Mouse (Mus musculus): ENCODE results near the gene Phtf2. TPM values are rescaled to one million over a fixed set of nuclear protein-coding genes. Genes with fewer than 3 reads are reported as not detected.
"Not testable (repeated sequence)": the region's sequence is repeated elsewhere in the genome, so short reads cannot be mapped to it uniquely, and the experiment has no call there.

Gene Phtf2
- polyA plus RNA-seq, 1 experiment, result 2.7 TPM

DNA sequence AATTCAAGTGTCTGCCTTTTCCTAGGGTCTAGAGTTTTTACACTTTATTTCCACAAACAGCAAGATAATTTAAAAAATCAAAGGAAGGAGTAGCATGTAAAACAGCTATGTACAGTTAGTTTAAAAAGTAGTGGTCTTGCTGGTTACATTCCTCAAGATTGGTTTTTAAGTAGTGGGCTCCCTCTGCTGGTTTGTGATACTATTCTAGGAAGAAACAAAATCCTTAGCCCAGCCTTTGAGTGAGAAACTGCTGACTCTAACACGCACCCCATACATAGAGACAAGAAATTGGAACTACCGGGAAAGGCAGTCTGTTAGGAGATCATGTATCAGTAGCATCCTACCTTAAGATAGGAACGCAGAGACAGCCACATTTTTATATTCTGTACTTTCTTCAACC lies 108.6 kb downstream of the Phtf2 start:
- Histone ChIP-seq H3K27ac (ENCODE audit: control insufficient read depth, insufficient read depth, low read depth, low read length) (no peak overlapping the region), H3K4me1 (ENCODE audit: control insufficient read depth, insufficient read depth, low read length) (no peaks in the 10 kb centered on the region), H3K36me3 (ENCODE audit: control insufficient read depth, insufficient read depth, low read length) (no peaks in the 10 kb centered on the region; the same call in 1 of the 2 replicates), H3K27me3 (ENCODE audit: control insufficient read depth, insufficient read depth, low read length) (no peaks in the 10 kb centered on the region), H3K4me3 (ENCODE audit: control insufficient read depth, low read depth, low read length) (no peak overlapping the region)
- TF ChIP-seq POLR2A (IDR thresholded peaks at IDR 0.05; ENCODE audit: control insufficient read depth, low read depth, low read length) (no peak), CTCF (IDR thresholded peaks at IDR 0.05; ENCODE audit: control insufficient read depth, insufficient read depth, insufficient replicate concordance, low read depth, low read length) (no peak)

DNA sequence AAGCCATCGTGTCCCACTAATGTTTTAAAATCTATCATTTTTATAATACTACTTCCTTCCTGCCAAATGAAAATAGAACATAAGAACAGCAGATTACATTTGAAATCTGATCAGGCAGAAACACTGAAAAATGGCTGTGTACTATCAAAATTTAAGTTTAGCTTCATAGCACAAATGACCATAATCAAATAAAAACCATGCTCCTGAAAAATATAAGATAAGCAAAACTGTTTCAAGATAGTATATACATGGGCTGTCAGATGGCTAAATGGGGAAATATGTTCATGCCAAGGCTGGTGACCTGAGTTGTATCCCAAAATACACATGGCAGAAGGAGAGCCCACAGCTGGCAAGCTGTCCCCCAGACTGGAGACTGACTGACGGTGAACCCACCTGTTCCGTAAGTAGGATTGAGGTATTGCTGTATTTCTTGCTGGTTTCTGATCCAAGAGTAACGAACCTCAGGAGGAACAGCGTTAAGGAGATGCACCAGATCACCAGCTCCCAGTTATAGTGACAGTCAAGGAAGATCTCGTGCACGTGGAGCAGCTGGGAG lies 116.5 kb downstream of the Phtf2 start:
- Histone ChIP-seq H3K27ac (ENCODE audit: control insufficient read depth, insufficient read depth, low read depth, low read length) (no peak overlapping the region), H3K27me3 (ENCODE audit: control insufficient read depth, insufficient read depth, low read length) (no peaks in the 10 kb centered on the region), H3K4me3 (ENCODE audit: control insufficient read depth, low read depth, low read length) (no peak overlapping the region), H3K36me3 (ENCODE audit: control insufficient read depth, insufficient read depth, low read length) (no peaks in the 10 kb centered on the region), H3K4me1 (ENCODE audit: control insufficient read depth, insufficient read depth, low read length) (no peaks in the 10 kb centered on the region)
- no peak for TF ChIP-seq CTCF (IDR thresholded peaks at IDR 0.05; ENCODE audit: control insufficient read depth, insufficient read depth, insufficient replicate concordance, low read depth, low read length)
- TF ChIP-seq POLR2A (IDR thresholded peaks at IDR 0.05; ENCODE audit: control insufficient read depth, low read depth, low read length), result no peak

DNA sequence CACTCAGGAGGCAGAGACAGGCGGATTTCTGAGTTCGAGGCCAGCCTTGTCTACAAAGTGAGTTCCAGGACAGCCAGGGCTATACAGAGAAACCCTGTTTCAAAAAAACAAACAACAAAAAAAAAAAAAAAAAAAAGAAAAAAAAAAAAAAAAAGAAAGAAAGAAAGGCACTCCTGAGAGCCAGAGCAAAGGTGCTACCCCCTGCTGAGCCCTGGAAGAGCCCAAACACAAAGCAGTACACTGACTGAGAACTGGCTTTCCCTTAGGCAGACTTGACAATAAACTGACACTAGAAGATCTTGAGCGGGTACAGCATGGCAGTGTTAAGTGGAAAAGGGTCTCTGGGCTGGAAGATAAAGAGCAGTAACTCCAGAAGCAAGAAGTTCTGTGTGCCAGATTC lies 119.5 kb downstream of the Phtf2 start:
- not testable (repeated sequence) for H3K4me3 ChIP-seq (ENCODE audit: control insufficient read depth, low read depth, low read length); H3K27ac ChIP-seq (ENCODE audit: control insufficient read depth, insufficient read depth, low read depth, low read length); H3K4me1 ChIP-seq (ENCODE audit: control insufficient read depth, insufficient read depth, low read length); H3K36me3 ChIP-seq (ENCODE audit: control insufficient read depth, insufficient read depth, low read length); H3K27me3 ChIP-seq (ENCODE audit: control insufficient read depth, insufficient read depth, low read length)

DNA sequence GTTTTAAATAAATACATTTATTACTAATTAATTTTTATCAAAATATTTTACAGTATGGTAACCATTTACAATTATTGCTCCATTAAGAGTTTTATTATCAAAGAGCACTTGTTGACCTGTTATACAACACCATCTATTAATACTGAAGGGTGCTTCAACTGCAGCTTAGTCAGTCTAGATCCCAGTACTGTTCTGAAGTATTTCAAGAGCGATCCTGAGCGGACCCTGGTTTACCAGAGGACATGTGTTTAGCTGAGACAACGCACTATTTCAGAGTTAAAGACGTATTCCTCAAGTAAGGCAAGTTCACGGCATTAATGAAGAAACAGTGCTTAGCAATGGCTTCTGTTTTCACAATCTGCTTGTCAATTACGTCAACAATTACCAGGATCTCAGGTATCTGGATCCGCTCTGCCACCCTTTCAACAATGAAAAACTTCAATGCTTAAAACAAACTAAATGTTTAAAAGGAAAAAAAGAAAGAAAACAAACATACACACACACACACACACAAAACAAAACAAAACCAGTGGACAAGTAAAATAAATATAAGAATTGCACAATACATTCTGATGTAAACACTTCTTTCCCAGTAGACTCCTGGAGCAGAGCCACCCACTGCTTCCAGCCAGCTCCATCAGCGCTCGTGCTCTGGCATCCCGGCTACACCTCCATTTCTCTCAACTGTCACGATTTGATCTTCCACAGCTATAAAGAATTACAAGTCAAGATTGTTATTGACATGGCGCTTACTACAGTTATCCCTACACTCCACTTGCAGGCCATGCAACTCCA lies 121.4 kb downstream of the Phtf2 start:
- TF ChIP-seq CTCF (IDR thresholded peaks at IDR 0.05; ENCODE audit: control insufficient read depth, insufficient read depth, insufficient replicate concordance, low read depth, low read length) (no peak), POLR2A (IDR thresholded peaks at IDR 0.05; ENCODE audit: control insufficient read depth, low read depth, low read length) (no peak)
- no peaks in the 10 kb centered on the region for H3K36me3 ChIP-seq (ENCODE audit: control insufficient read depth, insufficient read depth, low read length)

DNA sequence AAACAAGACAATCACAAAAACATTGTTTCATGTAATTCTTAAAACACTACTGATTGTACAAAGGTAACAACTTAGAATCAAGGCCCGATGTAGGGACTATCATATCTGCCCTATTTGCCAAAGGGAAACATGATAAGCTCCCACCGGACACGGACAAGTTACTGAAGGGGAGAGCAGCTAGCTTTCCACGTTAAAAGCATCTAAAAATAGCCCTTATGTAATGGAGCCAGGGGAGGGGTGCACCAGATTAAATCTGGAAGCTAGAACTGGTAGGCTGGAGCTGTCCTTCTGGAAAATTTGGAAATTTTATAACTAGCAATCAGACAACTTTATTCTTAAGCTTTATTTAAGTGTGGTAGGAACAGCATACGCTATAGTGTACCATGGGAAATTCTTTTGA lies 122.2 kb downstream of the Phtf2 start:
- H3K27me3 ChIP-seq (ENCODE audit: control insufficient read depth, insufficient read depth, low read length), result no peaks in the 10 kb centered on the region
- no peak overlapping the region for H3K27ac ChIP-seq (ENCODE audit: control insufficient read depth, insufficient read depth, low read depth, low read length)
- no peaks in the 10 kb centered on the region for H3K36me3 ChIP-seq (ENCODE audit: control insufficient read depth, insufficient read depth, low read length)
- no peak for TF ChIP-seq POLR2A (IDR thresholded peaks at IDR 0.05; ENCODE audit: control insufficient read depth, low read depth, low read length)
- TF ChIP-seq CTCF (IDR thresholded peaks at IDR 0.05; ENCODE audit: control insufficient read depth, insufficient read depth, insufficient replicate concordance, low read depth, low read length), result no peak
- H3K4me1 ChIP-seq (ENCODE audit: control insufficient read depth, insufficient read depth, low read length), result no peaks in the 10 kb centered on the region
- no peak overlapping the region for H3K4me3 ChIP-seq (ENCODE audit: control insufficient read depth, low read depth, low read length)

More for the DNA sequence above, 121.4 kb downstream of the Phtf2 start:
- no peaks in the 10 kb centered on the region for H3K27me3 ChIP-seq (ENCODE audit: control insufficient read depth, insufficient read depth, low read length)
- H3K4me3 ChIP-seq (ENCODE audit: control insufficient read depth, low read depth, low read length), result no peak overlapping the region
- H3K27ac ChIP-seq (ENCODE audit: control insufficient read depth, insufficient read depth, low read depth, low read length), result no peak overlapping the region
- H3K4me1 ChIP-seq (ENCODE audit: control insufficient read depth, insufficient read depth, low read length), result no peaks in the 10 kb centered on the region

DNA sequence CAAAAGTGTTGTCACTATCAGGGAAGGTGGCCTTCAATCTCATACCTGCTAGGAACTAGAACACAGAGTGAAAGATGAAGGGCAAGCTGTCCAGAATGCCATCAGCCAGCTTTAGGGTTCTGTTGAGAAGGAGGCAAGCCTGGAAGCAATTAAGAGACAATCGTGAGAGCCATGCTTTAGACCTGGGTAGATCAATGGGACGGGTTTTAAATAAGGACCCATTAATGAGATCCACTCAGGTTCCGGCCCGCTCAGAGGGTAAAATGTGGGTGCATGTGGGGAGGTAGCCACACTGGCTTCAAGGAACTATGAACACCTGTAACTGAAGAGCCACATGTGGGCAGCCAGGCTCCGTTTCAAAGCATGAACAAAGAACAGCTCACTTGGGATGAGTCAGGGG lies 128.0 kb downstream of the Phtf2 start:
- no peak overlapping the region for H3K27ac ChIP-seq (ENCODE audit: control insufficient read depth, insufficient read depth, low read depth, low read length)
- no peak for TF ChIP-seq CTCF (IDR thresholded peaks at IDR 0.05; ENCODE audit: control insufficient read depth, insufficient read depth, insufficient replicate concordance, low read depth, low read length)
- no peak for TF ChIP-seq POLR2A (IDR thresholded peaks at IDR 0.05; ENCODE audit: control insufficient read depth, low read depth, low read length)

DNA sequence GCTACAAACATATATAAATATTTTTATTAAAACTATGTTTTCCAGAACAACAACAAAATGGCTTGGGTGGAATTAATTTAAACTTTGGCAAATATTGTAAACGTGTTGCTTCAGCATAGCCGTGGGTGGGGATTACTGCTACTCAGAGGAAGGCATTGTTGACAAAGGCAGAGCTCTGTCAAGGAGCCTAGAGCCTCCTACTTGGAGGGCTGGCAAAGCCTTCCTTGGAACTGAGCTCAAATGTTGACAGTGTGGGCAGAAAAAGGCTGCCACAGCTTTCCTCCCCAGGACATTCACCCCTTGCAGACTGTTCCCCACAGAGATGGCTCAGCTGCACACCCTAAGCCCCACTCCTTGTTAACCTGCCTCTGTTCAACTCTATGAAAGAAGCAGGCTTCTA lies 128.8 kb downstream of the Phtf2 start:
- Histone ChIP-seq H3K4me1 (ENCODE audit: control insufficient read depth, insufficient read depth, low read length) (no peaks in the 10 kb centered on the region), H3K4me3 (ENCODE audit: control insufficient read depth, low read depth, low read length) (no peak overlapping the region), H3K27ac (ENCODE audit: control insufficient read depth, insufficient read depth, low read depth, low read length) (no peak overlapping the region), H3K36me3 (ENCODE audit: control insufficient read depth, insufficient read depth, low read length) (no peaks in the 10 kb centered on the region), H3K27me3 (ENCODE audit: control insufficient read depth, insufficient read depth, low read length) (no peaks in the 10 kb centered on the region)
- TF ChIP-seq POLR2A (IDR thresholded peaks at IDR 0.05; ENCODE audit: control insufficient read depth, low read depth, low read length), result no peak
- no peak for TF ChIP-seq CTCF (IDR thresholded peaks at IDR 0.05; ENCODE audit: control insufficient read depth, insufficient read depth, insufficient replicate concordance, low read depth, low read length)

More for the DNA sequence above, 128.0 kb downstream of the Phtf2 start:
- no peaks in the 10 kb centered on the region for H3K27me3 ChIP-seq (ENCODE audit: control insufficient read depth, insufficient read depth, low read length)
- H3K36me3 ChIP-seq (ENCODE audit: control insufficient read depth, insufficient read depth, low read length), result no peaks in the 10 kb centered on the region
- no peaks in the 10 kb centered on the region for H3K4me1 ChIP-seq (ENCODE audit: control insufficient read depth, insufficient read depth, low read length)
- H3K4me3 ChIP-seq (ENCODE audit: control insufficient read depth, low read depth, low read length), result no peak overlapping the region

Data from testis, adult 2 months (tissue).